Mouse (Mus musculus): Measurements from ENCODE around the gene Rhbdf2. TPM values are rescaled to one million over a fixed set of nuclear protein-coding genes. Genes with fewer than 3 reads are reported as not detected.

Gene Rhbdf2
- polyA plus RNA-seq, 1 experiment from 2014 or later: 7.1 TPM

DNA sequence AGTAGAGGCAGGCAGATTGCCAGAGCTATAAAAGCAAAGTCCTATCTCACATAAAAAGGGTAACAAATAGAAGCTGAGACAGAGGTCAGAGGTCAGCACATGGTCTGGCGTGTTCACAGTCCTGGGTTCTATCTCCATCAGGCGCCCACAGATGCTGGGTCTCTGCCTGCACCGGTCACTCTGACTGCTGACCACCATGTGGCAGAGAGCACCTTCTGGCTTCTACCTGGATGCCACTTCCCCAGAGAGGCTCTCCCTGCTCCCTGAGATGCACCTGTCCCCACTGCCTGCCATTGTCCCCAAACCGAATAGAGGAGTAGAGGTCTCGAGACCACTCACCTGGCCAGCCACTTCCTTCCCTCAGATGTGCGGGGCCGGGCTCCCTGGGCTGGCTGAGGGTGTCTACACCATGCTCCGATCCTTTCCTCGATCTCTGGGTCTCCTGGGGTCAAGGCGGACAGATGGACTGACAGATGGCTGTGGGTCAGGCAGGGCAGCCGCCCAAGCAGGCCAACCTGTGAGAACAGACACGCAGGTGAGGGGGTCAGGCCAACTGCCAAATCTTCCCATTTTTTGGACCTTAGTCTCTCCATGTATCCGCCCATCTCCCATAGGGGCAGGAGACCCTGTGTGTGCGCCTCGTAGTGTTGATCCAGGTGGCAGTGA, 16.7 kb downstream of the Rhbdf2 start:
- Histone ChIP-seq H3K9ac (no peak overlapping the region), H3K4me2 (no peak overlapping the region), H3K27me3 (no peaks in the 10 kb centered on the region), H3K4me1 (peaks cover 6% of the 10 kb centered on the region; the same call in 1 of the 2 replicates), H3K36me3 (peaks cover 17% of the 10 kb centered on the region), H3K9me3 (no peaks in the 10 kb centered on the region), H3K27ac (no peak overlapping the region), H3K4me3 (no peak overlapping the region)
- WGBS: 74% methylated on average over 15 of the region's 15 CpGs
- ATAC-seq (ENCODE audit: insufficient number of reproducible peaks, low FRiP score, low TSS enrichment, low read depth): no peak

DNA sequence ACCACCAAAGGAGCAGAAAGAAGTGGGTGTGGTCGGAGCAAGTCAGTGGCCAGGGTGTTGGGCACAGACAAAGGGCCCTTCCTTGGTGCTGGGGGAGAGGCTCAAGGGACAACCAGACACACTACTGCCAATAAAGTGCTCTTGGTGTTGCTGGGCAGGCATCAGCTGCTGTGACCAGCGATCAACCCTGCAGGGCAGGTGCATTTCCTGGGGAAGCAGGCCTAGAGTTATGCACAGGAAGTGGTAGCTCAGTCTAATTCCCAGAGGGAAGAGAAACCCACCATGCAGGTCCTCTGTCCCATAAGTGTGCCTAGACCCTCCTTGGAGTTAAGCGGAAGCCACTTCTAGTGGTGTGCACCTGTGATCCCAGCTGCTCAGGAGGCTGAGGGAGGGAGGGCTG, 19.1 kb downstream of the Rhbdf2 start:
- H3K4me2 ChIP-seq: no peak overlapping the region
- peaks cover 39% of the 10 kb centered on the region for H3K36me3 ChIP-seq
- no peak for ATAC-seq (ENCODE audit: insufficient number of reproducible peaks, low FRiP score, low TSS enrichment, low read depth)
- no peak overlapping the region for H3K9ac ChIP-seq
- H3K27me3 ChIP-seq: no peaks in the 10 kb centered on the region
- H3K4me3 ChIP-seq: no peak overlapping the region
- 88% methylated on average over 3 of the region's 3 CpGs for WGBS
- no peaks in the 10 kb centered on the region for H3K9me3 ChIP-seq
- no peak overlapping the region for H3K27ac ChIP-seq
- H3K4me1 ChIP-seq: peaks cover 6% of the 10 kb centered on the region; the same call in 1 of the 2 replicates

DNA sequence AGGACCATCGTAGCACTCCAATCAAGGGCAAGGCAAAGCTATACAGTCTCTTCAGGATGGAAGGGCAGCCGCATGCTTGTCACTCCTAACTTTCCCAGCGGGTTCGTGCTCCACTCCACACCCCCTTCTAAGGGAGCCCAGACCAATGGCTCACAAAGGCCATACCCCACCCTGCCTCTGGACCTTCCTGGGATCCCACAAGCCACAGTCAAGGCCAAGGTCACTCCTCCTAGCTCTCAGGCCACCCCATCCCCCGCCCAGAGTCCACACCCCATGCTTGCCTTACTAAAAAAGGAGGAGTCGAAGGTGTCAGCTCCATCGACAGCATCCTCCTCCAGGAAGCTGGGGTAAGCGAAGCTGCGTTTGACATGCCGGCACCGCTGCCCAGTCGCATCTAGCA, 22.7 kb downstream of the Rhbdf2 start:
- no peak overlapping the region for H3K4me3 ChIP-seq
- peaks cover 6% of the 10 kb centered on the region; the same call in 1 of the 2 replicates for H3K4me1 ChIP-seq
- no peaks in the 10 kb centered on the region for H3K27me3 ChIP-seq
- ATAC-seq (ENCODE audit: insufficient number of reproducible peaks, low FRiP score, low TSS enrichment, low read depth): no peak
- H3K4me2 ChIP-seq: no peak overlapping the region
- WGBS: 88% methylated on average over 12 of the region's 12 CpGs
- no peaks in the 10 kb centered on the region for H3K9me3 ChIP-seq
- no peak overlapping the region for H3K9ac ChIP-seq
- H3K27ac ChIP-seq: no peak overlapping the region
- H3K36me3 ChIP-seq: peaks cover 57% of the 10 kb centered on the region

- Histone ChIP-seq H3K27ac (no peak overlapping the region), H3K4me3 (no peak overlapping the region), H3K4me1 (peaks cover 6% of the 10 kb centered on the region; the same call in 1 of the 2 replicates), H3K9me3 (no peaks in the 10 kb centered on the region), H3K4me2 (no peak overlapping the region), H3K27me3 (no peaks in the 10 kb centered on the region), H3K9ac (no peak overlapping the region), H3K36me3 (peaks cover 62% of the 10 kb centered on the region)
- WGBS: 95% methylated on average over 10 of the region's 10 CpGs
- ATAC-seq (ENCODE audit: insufficient number of reproducible peaks, low FRiP score, low TSS enrichment, low read depth): no peak
These were observed 23.5 kb downstream of the Rhbdf2 start for GRCm38 (mm10) chr11:116603339-116603738.

GRCm38 (mm10) chr11:116602043-116602442, 24.8 kb downstream of the Rhbdf2 start:
- Histone ChIP-seq H3K27ac (no peak overlapping the region), H3K27me3 (no peaks in the 10 kb centered on the region), H3K4me3 (no peak overlapping the region), H3K9ac (no peak overlapping the region), H3K9me3 (no peaks in the 10 kb centered on the region), H3K4me2 (no peak overlapping the region), H3K4me1 (peaks cover 4% of the 10 kb centered on the region; the same call in 1 of the 2 replicates), H3K36me3 (peaks cover 61% of the 10 kb centered on the region)
- 87% methylated on average over 8 of the region's 8 CpGs for WGBS
- no peak for ATAC-seq (ENCODE audit: insufficient number of reproducible peaks, low FRiP score, low TSS enrichment, low read depth)

DNA sequence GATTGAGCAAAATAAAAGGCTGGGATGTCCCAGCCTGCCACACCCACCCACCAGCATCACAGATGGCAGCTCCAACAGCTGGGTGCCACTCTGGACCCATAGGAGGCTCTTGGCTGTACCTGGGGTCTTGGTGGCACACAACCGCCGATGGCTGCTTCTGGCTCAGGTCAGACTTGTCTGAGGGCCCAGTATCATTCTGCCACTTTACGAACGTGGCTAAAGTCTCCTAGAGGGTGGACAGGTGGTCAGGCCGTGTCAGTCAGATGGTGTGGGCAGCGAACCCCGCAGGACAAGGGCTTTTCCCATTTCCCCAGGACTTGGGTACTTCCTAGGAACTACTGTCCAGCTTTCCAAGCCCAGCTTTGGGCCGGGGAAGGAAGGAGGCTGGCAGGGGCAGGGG, 25.7 kb downstream of the Rhbdf2 start:
- Histone ChIP-seq H3K4me1 (no peaks in the 10 kb centered on the region; the same call in 1 of the 2 replicates), H3K36me3 (peaks cover 61% of the 10 kb centered on the region), H3K4me3 (no peak overlapping the region), H3K9me3 (no peaks in the 10 kb centered on the region), H3K4me2 (no peak overlapping the region), H3K9ac (no peak overlapping the region), H3K27me3 (no peaks in the 10 kb centered on the region), H3K27ac (no peak overlapping the region)
- 94% methylated on average over 8 of the region's 8 CpGs for WGBS
- no peak for ATAC-seq (ENCODE audit: insufficient number of reproducible peaks, low FRiP score, low TSS enrichment, low read depth)

GRCm38 (mm10) chr11:116599230-116599629, 27.6 kb downstream of the Rhbdf2 start:
- Histone ChIP-seq H3K27ac (no peak overlapping the region), H3K9me3 (no peaks in the 10 kb centered on the region), H3K4me3 (no peak overlapping the region), H3K4me1 (no peaks in the 10 kb centered on the region), H3K9ac (no peak overlapping the region), H3K27me3 (no peaks in the 10 kb centered on the region), H3K36me3 (peaks cover 49% of the 10 kb centered on the region), H3K4me2 (no peak overlapping the region)
- WGBS: 91% methylated on average over 15 of the region's 15 CpGs
- no peak for ATAC-seq (ENCODE audit: insufficient number of reproducible peaks, low FRiP score, low TSS enrichment, low read depth)

DNA sequence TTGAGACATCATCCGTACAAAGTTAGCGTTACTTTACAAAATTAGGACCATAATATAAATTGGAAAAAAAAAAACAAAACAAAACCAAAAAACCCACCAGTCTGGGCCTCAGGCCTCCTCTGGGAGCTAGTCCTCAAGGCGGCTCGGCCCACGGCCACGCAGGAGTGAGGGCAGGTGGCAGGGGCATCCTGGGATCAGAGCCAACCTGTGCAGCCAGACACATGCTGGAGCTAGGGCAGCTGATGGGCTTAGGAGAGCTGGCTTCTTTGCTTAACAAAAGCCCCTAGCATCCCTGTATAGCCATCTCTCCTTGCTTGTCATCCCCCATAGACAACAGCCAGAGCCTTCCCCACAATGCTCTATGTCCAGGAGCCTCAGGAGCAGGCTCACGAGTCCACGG, 28.6 kb downstream of the Rhbdf2 start:
- H3K4me3 ChIP-seq: no peak overlapping the region
- no peaks in the 10 kb centered on the region for H3K27me3 ChIP-seq
- H3K36me3 ChIP-seq: peaks cover 38% of the 10 kb centered on the region
- H3K27ac ChIP-seq: no peak overlapping the region
- no peak for ATAC-seq (ENCODE audit: insufficient number of reproducible peaks, low FRiP score, low TSS enrichment, low read depth)
- no peak overlapping the region for H3K9ac ChIP-seq
- H3K9me3 ChIP-seq: no peaks in the 10 kb centered on the region
- H3K4me1 ChIP-seq: peaks cover 4% of the 10 kb centered on the region; the same call in 1 of the 2 replicates
- WGBS: 85% methylated on average over 8 of the region's 8 CpGs
- H3K4me2 ChIP-seq: no peak overlapping the region

DNA sequence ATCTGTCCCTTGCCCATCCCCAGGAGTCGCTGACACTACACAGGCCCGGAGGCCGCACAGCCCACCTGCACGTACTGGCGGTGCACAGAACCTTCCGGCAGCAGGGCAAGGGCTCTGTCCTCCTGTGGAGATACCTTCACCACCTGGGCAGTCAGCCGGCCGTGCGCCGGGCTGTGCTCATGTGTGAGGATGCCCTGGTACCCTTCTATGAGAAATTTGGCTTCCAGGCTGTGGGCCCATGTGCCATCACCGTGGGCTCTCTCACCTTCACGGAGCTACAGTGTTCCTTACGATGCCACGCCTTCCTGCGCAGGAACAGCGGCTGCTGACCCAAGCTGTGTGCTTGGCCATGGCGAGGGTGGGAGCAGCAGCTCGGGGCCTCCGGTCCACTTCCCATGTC, 30.1 kb downstream of the Rhbdf2 start:
- Histone ChIP-seq H3K4me3 (no peak overlapping the region), H3K36me3 (peaks cover 28% of the 10 kb centered on the region), H3K9ac (no peak overlapping the region), H3K4me1 (peaks cover 16% of the 10 kb centered on the region), H3K27me3 (no peaks in the 10 kb centered on the region), H3K9me3 (no peaks in the 10 kb centered on the region), H3K4me2 (no peak overlapping the region), H3K27ac (no peak overlapping the region)
- ATAC-seq (ENCODE audit: insufficient number of reproducible peaks, low FRiP score, low TSS enrichment, low read depth): no peak
- WGBS: 88% methylated on average over 19 of the region's 19 CpGs

- ATAC-seq (ENCODE audit: insufficient number of reproducible peaks, low FRiP score, low TSS enrichment, low read depth): no peak
- 86% methylated on average over 4 of the region's 4 CpGs for WGBS
- Histone ChIP-seq H3K4me3 (no peak overlapping the region), H3K27me3 (no peaks in the 10 kb centered on the region), H3K4me2 (no peak overlapping the region), H3K9ac (no peak overlapping the region), H3K4me1 (peaks cover 21% of the 10 kb centered on the region), H3K36me3 (peaks cover 9% of the 10 kb centered on the region; the same call in 1 of the 2 replicates), H3K27ac (no peak overlapping the region), H3K9me3 (no peaks in the 10 kb centered on the region)
These were observed 33.5 kb downstream of the Rhbdf2 start for GRCm38 (mm10) chr11:116593345-116593744.

DNA sequence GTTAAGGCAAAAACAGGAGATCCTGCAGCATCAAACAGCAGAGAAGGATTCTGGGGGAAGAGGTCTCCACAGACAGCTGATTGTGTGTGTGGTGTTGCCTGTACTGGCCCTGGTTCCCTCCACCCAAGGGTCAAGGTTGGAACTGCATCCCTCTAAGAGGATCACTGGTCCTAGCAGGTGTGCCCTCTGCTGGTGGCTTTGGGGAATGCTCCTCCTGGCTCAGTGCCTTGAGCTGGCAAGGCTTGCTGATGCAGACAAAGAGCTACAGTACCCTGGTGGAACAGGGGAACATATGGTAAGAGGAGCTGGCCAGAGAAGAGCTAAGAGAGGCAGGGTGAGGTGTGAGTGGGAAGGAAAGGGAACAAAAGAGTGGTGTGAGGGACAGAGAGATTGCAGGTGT, 34.4 kb downstream of the Rhbdf2 start:
- H3K4me3 ChIP-seq: no peak overlapping the region
- H3K4me2 ChIP-seq: no peak overlapping the region
- peak overlapping the region; percentile 44; the same call in 1 of the 2 replicates for H3K27ac ChIP-seq
- H3K36me3 ChIP-seq: 0 out of 2 replicates have a peak, but pooled peaks cover 6% of the 10 kb centered on the region
- peaks cover 21% of the 10 kb centered on the region for H3K4me1 ChIP-seq
- no peaks in the 10 kb centered on the region for H3K27me3 ChIP-seq
- no peak overlapping the region for H3K9ac ChIP-seq
- no peaks in the 10 kb centered on the region for H3K9me3 ChIP-seq
- peak; percentile 67 for ATAC-seq (ENCODE audit: insufficient number of reproducible peaks, low FRiP score, low TSS enrichment, low read depth)

DNA sequence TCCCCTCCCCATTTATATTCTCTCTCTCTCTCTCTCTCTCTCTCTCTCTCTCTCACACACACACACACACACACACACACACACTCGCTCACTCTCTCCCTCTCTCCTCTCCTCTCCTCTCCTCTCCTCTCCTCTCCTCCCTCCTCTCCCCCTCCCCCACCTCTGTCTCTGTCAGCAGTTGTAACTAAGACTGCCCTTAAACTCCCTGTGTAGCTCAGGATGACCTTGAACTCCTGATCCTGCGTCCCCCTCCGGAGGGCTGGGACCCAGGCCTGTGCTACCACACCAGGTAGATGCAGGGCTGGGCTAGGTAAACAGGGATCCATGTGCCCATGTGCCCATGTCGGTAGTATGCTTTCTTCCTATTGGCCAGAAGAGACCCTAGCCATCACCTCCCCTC, 35.2 kb downstream of the Rhbdf2 start:
- WGBS: 85% methylated on average over 4 of the region's 4 CpGs
- peaks cover 3% of the 10 kb centered on the region; the same call in 1 of the 2 replicates for H3K27me3 ChIP-seq
- peaks cover 27% of the 10 kb centered on the region for H3K4me1 ChIP-seq
- H3K4me2 ChIP-seq: no peak overlapping the region
- ATAC-seq (ENCODE audit: insufficient number of reproducible peaks, low FRiP score, low TSS enrichment, low read depth): no peak
- no peak overlapping the region for H3K27ac ChIP-seq
- no peak overlapping the region for H3K9ac ChIP-seq
- H3K36me3 ChIP-seq: 0 out of 2 replicates have a peak, but pooled peaks cover 1% of the 10 kb centered on the region
- H3K4me3 ChIP-seq: no peak overlapping the region
- H3K9me3 ChIP-seq: no peaks in the 10 kb centered on the region

Measured in limb, embryonic 15.5 days (tissue).